Mouse (Mus musculus) B cell, adult 2 months (primary cell): Measurements from ENCODE around the gene Ina.
"Not testable (repeated sequence)": the region's sequence is repeated elsewhere in the genome, so short reads cannot be mapped to it uniquely, and the experiment has no call there.

Experiments used
- DNase-seq, 2 experiments: peaks; one replicate each; pipeline ENCODE4 v3.0.0; 2022

Gene Ina

DNA sequence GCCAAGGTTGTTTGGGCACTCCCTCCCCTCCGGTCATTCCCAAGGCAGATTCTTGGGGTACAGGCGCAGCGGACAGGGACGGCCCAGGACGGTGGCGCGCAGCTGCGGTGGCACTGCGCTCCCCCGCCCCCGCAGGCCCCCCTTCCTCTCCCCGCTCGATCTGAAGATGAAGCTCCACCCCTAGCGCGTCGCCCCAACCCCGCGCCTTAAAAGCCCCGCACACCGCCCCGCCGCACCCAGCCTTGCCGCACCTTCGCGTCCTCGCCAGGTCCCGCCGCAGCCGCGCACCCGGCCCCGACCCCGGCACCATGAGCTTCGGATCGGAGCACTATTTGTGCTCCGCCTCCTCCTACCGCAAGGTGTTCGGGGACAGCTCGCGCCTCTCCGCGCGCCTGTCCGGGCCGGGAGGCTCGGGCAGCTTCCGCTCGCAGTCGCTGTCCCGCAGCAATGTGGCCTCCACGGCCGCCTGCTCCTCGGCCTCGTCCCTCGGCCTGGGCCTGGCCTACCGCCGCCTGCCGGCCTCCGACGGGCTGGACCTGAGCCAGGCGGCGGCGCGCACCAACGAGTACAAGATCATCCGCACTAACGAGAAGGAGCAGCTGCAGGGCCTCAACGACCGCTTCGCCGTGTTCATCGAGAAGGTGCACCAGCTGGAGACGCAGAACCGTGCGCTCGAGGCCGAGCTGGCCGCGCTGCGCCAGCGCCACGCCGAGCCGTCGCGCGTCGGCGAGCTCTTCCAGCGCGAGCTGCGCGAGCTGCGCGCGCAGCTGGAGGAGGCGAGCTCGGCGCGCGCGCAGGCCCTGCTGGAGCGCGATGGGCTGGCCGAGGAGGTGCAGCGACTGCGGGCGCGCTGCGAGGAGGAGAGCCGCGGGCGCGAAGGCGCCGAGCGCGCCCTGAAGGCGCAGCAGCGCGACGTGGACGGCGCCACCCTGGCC is at the start of gene Ina, which contains the start of gene Nt5c2:
Gene Ina, plus strand, starts transcription at position 252 of the 935 bp plus-strand sequence.
Gene Nt5c2, minus strand, starts transcription at position 707 of the 935 bp plus-strand sequence.
- peak in 1 of 2 experiments; percentile 5 for DNase-seq

DNA sequence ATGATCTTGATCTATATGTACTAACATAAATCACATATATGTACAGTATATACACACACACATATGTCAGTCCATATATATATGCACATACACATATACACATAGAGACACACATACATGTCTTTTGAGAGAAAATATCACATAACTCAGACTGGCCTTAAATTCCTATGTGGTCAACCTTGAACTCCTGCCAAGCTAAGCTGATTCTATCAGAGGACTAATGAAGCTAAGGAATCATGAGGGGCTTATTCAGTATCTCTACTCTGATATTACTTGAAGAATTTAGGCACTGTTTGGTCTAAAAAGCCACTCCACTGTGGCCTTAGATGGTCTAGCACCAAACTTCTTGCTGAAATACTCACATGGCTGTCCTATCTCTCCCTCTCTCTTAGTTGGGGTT is 49.0 kb upstream of the Ina start:
- DNase-seq: no peak

DNA sequence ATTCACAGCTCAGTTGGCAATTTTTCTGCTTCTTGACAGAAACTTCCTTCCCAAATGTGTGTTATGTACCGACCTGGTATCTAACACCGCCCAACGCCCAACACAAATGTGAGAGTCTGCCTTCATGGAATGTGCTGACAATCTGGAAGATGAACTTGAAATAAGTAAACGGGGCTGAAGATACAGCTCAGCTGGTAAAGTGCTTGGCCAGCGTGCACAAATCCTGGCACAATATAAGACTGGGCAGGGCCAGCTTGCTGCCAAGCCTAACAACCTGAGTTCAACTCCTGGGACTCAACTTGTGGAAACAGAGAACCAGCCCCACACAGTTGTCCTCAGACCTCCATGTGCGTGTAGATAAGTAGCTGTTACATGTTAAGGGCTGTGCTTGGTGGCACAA is 48.2 kb upstream of the Ina start:
- no peak for DNase-seq

DNA sequence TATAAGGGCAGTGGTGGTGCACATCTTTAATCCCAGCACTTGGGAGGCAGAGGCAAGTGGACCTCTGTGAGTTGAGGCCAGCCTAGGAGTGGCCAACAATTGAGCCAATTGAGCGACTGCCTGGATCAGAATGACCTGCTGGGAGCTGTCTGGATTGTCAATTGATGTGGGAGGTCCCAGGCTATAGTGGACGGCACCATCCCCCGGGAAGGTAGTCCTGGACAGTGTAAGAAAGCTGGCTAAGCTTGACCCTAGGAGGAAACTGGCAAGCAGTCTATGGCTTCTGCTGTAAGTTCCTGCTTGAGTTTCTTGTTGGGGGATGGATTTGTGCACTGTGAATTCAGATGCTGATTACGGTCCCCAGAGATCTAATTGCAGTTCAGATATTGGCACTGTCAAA is 46.6 kb upstream of the Ina start:
- no peak for DNase-seq

DNA sequence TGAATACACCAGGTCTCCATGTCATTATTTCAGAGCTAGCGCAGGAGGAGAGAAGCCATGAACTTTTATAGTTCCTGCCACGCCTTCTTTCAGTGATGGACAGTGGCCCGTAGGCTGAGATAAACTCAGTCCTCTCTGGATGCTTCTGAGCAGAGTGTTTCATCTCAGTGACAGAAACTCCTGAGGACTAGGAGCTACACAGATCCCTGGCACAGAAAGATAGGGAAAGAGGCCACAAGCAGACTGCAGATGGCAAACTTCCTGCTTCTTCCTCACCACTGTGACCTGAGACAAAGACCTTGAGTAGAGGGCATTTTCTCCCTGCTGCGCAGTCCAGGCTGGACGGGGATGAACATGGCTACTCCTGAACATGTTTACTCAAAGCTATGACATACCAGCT is 45.7 kb upstream of the Ina start:
- no peak for DNase-seq

DNA sequence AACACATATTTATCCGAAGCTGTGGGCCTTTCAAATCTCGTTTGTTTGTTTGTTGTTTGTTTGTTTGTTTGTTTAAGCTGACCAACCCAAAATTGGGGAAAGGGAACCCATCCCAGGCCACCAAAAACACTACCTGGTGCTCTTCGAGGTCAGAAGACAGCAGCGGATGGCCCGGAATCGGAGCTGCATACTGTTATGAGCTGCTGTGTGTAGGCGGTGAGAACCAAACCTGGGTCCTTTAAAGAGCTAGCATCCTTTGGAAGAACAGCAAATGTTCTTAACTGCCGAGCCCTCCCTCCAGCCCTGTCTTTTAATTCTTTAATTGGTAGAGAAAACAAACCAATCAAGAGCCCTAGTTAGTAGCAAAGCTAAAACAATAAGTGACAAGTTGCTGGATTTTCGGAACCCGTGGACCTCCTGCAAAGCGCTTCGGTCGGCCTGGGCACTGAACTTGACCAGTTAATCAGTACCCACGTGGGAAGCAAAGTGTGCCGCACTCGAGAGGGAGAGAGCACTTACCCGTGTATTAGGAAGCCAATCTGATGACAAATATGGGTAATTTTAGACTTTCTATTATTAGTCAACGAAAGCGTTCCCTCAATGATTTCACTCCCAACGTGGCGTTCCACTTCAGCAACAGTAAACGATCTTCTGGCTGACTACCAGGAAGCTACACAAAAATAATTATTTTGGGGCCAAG is 45.1 kb upstream of the Ina start:
- peak in 1 of 2 experiments; percentile 38 for DNase-seq

DNA sequence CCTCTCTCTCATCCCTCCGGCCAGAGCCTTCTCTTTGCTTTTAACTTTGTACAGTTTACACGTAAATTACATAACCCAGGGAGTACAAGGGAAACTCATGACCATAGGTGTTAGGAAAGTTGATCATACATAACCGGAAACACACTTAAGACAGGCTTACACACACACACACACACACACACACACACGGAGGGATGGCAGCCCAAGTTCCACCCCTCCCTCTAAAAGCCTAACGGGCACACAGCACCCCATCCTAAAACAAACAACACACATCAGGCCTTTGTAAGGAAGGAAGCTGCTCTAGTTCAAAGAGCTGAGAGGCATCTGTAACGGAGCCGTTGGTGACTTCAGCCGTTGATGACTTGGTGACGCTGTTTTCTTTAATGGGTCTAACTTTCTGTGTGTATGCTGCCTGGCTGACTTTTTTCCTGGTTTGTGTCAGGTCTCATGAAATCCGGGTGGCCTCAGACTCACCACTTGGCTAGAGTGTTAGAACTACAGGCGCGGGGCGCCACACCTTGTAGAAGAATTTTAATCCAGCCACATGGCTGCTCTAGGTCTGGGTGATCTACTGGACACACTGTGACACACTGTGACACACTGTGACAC is 44.3 kb upstream of the Ina start:
- peak; percentile 59 for DNase-seq

DNA sequence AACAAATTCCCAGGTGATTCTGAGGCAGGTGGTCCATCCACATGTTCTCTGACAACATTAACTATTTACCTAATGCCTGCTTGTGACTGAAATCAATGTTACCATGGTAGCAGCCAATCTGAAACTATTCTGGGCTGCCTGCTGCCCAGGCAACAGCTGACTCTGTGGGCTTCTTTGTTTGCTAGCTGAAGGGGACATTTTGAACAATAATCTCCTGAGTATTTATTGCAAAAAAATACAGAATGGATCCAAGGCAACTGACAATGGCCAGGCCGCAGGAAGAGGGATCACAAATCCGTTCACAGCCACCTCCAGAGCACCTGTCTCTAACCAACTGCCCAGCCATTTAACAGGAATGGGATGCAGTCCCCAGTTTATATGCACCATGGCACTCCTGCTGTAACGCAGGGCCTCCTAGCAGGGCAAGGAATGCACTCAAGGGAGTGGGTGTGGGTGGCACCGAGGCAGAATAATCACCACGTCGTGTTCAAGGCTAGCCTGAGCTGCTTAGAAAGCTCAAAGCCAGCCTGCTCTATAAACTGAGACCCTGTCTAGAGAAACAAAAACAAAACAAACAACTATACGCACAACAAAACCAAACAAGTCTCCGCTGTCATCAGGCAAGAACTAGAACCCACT is 43.3 kb upstream of the Ina start:
- DNase-seq: peak in 1 of 2 experiments; percentile 40

DNA sequence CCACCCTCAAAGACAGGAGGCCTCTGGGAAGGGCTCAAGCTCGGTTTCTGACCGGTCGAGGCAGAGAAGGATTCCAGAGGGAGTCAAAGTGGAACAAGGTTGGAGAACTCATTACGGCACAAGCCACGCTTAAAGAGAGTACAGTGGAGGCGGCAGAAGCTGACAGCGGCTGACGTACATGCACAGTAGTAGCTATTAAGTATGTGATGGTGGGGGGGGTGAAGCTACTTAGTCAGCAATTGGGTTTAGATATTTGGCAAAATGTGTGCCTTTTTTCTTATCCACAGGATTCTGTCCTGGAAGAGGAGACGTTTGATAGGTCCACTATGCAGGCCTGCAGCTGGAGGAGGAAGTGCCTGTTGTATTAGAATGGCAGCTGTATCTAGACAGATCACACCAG is 42.8 kb upstream of the Ina start:
- DNase-seq: no peak

DNA sequence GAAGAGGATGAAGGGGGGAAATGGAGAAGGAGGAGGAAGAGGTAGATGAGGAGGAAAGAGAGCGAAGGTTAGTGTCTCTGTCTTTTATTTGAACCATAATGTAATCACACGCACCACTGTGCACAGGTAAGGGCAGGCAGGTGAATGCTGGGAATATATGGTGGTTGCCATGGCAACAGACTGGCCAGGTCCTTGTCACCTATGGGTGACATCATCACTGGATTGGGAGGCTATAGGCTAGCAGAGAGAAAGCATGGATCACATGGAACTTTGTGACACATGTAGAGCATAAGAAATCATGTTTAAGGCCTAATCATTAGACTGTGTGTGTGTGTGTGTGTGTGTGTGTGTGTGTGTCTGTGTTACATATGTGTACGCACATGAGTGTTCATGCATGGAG is 42.3 kb upstream of the Ina start:
- no peak for DNase-seq

DNA sequence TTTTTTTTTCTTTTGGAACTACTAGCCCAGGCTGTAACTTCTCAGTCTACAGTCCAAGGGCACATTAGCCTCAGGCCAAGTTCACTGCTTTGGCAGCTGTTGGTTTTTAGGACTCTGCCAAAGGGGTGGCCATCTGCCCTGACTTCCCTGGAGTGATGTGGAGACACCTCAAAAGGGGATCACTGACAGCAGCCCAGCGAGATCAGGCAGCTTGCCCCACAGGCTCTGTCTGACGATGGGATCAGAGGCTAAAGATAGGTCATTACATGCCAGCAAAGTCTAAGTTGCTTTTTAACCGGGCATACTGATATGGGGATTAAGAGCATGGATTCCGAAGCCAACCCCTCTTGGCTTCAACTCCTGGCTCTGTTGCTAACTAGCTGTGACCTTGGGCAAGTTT is 38.9 kb upstream of the Ina start:
- DNase-seq: no peak

DNA sequence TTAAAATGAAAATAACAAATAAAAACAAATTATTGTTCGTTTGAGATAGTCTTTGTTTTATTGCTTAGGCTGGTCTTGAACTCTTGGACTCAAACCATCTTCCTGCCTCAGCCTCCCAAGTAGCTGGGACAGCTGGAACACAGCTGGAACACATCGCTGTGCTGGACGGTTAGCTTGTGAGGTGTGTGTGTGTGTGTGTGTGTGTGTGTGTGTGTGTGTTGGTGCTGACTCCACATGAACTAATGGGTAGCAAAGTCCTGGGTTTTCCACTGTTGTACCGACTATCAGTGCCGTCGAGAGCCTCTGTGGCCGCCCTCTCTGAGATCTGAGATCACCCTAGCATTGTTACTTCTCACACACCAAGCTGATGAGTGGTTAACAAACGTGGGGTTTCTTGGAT is 38.5 kb upstream of the Ina start:
- no peak for DNase-seq

DNA sequence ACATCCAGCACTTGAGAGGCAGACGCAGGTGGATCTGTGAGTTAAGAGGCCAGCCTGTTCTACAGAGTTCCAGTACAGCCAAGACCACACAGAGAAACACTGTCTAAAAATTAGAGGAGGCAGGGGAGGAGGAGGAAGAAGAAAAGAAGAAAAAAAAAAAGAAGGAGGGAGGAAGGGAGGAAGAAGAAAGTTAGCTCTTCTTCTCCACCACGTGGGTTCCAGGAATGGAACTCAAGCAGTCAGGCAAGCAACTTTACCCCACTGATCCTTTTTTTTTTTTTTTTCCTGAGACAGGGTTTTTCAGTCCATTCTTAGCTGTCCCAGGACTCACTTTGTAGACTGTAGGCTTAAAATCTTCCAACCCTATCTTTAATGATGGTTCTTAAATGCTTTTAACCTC is 37.8 kb upstream of the Ina start:
- DNase-seq: no peak

DNA sequence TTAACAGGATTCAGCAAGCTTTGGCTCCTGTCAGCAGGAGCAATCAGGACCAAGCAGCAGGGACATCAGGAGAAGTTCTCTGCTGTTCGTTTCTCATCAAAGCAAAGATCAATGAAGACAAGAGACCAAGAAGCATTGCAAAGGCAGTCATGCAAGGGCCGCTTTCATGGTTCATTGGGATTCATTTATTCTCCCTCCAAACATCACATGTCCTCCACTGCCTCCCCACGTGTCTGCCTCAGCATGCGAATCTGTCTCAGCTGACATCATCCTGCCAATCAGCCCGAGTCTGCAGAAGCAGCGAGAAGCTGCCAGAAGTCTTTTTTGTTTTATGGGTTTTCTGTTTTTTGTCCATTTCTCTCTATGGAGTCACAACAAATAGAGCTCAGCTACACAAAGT is 37.0 kb upstream of the Ina start:
- peak; percentile 62 to 69 for DNase-seq

DNA sequence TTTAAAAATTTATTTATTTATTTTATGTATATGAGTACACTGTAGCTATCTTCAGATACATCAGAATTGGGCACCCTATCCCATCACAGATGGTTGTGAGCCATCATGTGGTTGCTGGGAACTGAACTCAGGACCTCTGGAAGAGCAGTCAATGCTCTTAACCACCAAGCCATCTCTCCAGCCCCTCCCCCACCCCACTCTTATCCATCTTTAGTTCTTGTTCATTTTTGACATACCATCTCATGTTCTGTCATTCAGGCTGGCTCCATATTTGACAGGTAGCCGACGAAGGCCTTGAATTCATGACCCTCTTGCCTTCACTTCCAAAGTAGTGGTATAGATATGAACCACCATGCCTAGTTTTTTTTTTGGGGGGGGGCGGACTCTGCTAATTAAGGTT is 36.4 kb upstream of the Ina start:
- DNase-seq: not testable (repeated sequence)

DNA sequence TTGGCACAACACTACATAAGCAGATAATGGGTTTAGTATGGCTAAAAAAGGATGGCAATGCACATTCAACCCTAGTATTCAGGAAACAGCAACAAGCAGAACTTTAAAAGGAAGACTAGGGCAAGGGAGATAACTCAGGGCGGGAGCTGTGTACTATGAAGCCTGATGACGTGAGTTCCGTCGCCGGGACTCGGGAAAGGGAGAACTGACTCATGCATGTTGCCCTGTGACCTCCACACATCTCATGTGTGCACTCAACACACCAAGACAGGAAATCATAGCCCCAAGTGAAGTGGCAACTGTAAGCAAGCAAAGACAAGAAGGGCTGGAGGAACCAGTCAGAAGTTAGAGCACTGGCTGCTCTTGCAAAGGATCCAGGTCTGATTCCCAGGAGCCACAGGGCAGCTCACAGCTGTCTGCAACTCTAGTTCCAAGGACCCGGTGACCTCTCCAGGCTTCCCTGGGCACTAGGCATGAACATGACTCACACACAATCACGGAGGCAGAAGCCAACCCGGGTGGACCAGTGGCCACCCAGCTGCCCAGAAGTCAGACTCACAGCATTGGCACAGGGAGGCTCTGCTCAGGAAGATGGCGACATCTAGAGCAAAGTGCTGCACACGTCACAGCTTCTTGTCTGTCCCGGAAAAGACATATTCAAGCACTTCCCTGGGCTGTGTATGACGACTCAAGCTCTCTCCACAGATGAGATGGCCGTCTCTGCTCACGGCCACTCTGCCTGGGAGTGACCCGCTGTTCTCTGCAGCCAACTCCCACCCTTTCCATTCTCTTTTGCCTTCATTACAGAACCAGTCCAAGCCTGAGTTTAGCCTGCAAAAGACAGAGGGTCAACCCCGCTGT is 35.3 kb upstream of the Ina start:
- no peak for DNase-seq

DNA sequence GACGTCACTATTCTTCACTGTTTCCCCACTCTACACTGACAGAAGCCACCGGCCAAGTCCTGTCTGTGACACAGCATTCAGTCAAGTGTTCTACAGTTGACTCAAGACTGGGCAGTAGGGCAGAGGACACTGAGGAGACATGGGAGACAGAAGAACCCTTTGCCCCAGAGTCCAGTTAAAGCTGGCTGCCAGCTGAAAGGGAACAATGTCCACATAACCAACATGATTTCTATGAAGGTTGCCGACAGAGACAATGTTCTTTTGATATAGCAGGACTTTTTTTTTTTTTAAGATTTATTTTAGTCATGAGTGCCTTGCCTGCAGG is 34.8 kb upstream of the Ina start:
- no peak for DNase-seq

DNA sequence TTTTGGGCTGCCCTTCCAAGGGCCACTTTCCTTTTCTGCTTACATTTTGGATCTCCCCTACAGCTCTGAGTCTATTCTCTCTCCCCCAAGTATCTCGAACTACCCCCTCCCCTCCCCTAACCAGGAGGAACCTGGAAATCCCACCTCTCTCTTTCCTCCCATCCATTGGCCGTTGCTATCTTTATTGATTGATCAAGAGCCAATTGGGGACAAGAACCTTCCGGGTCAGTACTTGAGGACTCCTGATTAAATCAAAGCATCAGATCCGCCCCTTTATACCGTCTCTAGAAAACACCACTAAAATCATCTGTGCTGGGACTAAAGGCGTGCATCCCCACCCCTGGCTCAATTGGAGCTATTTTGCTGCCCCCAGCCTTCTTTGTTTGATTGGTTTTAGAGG is 33.0 kb upstream of the Ina start:
- no peak for DNase-seq

DNA sequence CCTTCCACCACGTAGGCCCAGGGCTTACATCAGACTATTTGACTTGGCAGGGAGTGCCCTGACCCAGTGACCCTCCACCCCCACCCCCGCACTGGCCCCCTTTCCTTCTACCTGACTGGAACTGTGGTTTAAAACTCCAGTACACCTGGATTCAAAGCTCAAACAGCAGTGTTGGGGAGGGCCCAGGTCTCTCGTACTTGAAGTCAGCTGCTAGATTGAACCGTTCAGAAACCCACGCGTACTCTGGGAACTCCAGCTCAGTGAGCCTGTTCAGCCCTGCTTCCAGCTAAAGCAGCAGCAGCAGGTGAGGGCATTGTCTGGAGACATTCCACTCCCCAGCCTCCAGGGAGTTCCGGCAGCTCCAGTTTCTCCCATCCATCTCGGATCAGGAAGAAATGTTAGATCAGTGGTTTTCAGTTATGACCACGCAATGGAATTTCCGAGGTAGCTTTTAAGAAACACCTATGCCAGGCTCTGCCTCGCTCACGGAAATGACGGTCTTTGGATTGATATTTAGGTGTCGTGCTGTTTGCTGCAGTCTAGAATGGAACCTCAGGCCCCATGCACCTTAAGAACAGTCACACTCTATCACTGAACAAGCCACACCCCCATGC is 31.0 kb upstream of the Ina start:
- no peak for DNase-seq

DNA sequence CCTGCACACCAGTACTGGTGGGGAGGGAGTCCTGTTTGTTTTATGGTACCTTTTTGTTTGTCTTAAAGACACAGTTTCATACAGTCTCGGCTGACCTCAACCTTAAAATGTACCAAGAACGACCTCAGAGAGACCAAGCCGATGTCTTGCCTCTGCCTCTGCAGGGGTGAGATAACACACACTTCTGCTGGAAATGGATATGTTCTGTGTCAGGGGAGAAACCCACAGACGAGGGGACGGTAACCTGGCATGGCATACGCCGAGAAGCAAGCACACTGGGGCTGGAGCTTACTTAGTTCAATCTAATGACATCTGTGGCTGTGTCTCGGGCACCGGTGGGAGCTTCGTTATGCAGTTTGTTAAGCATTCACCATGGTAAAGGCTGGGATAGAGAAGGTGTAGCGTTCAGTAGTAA is 30.5 kb upstream of the Ina start:
- no peak for DNase-seq

DNA sequence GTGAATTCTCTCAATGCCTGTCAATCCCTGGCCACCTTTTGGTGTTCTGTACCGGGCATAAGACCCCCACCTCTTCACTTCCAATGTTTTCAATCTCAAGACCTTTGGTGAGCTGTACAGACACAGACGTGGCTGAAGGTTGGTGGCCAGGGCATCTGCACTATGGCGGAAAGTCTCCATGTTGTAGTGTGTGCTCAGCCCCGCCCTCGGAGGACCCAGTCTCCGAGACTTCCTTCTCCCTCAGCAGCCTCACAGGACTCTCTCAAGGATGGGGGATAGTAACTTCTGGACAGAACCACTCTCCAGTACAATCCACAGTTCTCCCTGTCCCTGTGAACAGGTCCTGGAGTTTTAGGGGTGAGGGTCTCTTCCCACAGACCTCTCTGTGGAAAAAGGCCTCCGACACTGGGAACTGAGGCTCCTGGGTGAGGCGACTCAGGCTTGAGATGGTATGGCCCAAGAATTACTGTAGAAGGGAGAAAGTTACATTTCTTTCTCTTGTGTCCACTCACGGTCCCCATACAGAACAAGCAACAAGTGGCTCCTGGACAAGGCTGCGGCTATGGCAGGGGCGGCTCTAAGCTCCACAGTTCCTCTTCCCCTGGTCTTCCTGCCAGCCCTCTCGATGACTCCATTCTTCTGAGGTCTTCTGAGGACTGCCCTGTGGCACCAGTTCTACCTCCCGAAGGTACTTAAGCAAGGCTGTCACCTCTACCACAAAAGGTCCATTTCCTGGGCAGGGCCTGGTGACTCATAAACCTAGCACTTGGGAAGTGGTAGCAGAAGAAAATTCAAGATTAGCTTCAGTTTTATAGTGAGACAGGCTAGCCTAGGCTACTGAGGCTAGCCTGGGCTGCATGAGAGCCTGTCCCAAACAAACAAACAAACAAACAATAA is 29.5 kb upstream of the Ina start:
- no peak for DNase-seq
